Mouse (Mus musculus): Measurements from ENCODE around the gene Olfr1311. TPM values are rescaled to one million over a fixed set of nuclear protein-coding genes. Genes with fewer than 3 reads are reported as not detected.
"Not testable (repeated sequence)": the region's sequence is repeated elsewhere in the genome, so short reads cannot be mapped to it uniquely, and the experiment has no call there.

Olfr1311 gene
- not detected for total RNA-seq (2021)

- intact Hi-C loops (cut with DNase I): no loop called here
- DNase-seq (ENCODE audit: extremely low spot score in 1 of 2, low spot score in 2 of 2): no peak
Observed at GRCm38 (mm10) chr2:112024312-112024711, at the start of gene Olfr1311. Gene Olfr1311 (minus strand): TSS chr2:112024412.

- intact Hi-C loops (cut with DNase I): no loop called here
- DNase-seq (ENCODE audit: extremely low spot score in 1 of 2, low spot score in 2 of 2): no peak
Observed at GRCm38 (mm10) chr2:112050138-112050537, 25.9 kb upstream of the Olfr1311 start, which contains the start of gene Olfr1312. Gene Olfr1312 (minus strand): TSS chr2:112050238.

- DNase-seq (ENCODE audit: extremely low spot score in 1 of 2, low spot score in 2 of 2); intact Hi-C loops (cut with DNase I): not testable (repeated sequence)
Observed at GRCm38 (mm10) chr2:112026971-112027370, 2.8 kb upstream of the Olfr1311 start.

GRCm38 (mm10) chr2:112014900-112015299 is 9.3 kb downstream of the Olfr1311 start:
- intact Hi-C loops (cut with DNase I): no loop called here
- DNase-seq (ENCODE audit: extremely low spot score in 1 of 2, low spot score in 2 of 2): no peak

GRCm38 (mm10) chr2:112012608-112013007 is 11.6 kb downstream of the Olfr1311 start, which contains the start of gene Olfr1310:
Gene Olfr1310 (minus strand): TSS chr2:112012708.
- DNase-seq (ENCODE audit: extremely low spot score in 1 of 2, low spot score in 2 of 2): no peak
- intact Hi-C loops (cut with DNase I): no loop called here

GRCm38 (mm10) chr2:111990181-111990580 is 34.0 kb downstream of the Olfr1311 start, which contains the start of gene Olfr1309:
Gene Olfr1309 (minus strand): TSS chr2:111990281.
- DNase-seq (ENCODE audit: extremely low spot score in 1 of 2, low spot score in 2 of 2): no peak
- intact Hi-C loops (cut with DNase I): no loop called here

Other genes with a start within 250 kb of the Olfr1311 start
- not detected for gene Olfr1302, start 247.0 kb downstream of the Olfr1311 start, total RNA-seq (2021)
- not detected for gene Olfr1303, start 204.1 kb downstream of the Olfr1311 start, total RNA-seq (2021)
- gene Olfr1305, start 147.3 kb downstream of the Olfr1311 start, total RNA-seq (2021): not detected
- not detected for gene Olfr1306, start 108.1 kb downstream of the Olfr1311 start, total RNA-seq (2021)
- under 1 TPM in 1 of 2 experiments, not detected in 1; 0.04 TPM for gene Olfr1307, start 75.0 kb downstream of the Olfr1311 start, total RNA-seq (2021)
- not detected for gene Olfr1308, start 59.5 kb downstream of the Olfr1311 start, total RNA-seq (2021)
- not detected for gene Olfr1309, start 34.1 kb downstream of the Olfr1311 start, total RNA-seq (2021)
- gene Olfr1310, start 11.7 kb downstream of the Olfr1311 start, total RNA-seq (2021): not detected
- gene Olfr1312, start 25.8 kb upstream of the Olfr1311 start, total RNA-seq (2021): not detected
- not detected for gene Olfr1313, start 53.4 kb upstream of the Olfr1311 start, total RNA-seq (2021)
- not detected for gene Olfr1314, start 72.4 kb upstream of the Olfr1311 start, total RNA-seq (2021)
- not detected for gene Olfr1315-ps1, start 91.0 kb upstream of the Olfr1311 start, total RNA-seq (2021)
- gene Olfr1316, start 110.6 kb upstream of the Olfr1311 start, total RNA-seq (2021): not detected
- not detected for gene Olfr1317, start 115.9 kb upstream of the Olfr1311 start, total RNA-seq (2021)
- not detected for gene Olfr1318, start 129.8 kb upstream of the Olfr1311 start, total RNA-seq (2021)
- 10 to 100 TPM; 77.4 to 82.7 TPM for gene Lpcat4, start 215.1 kb upstream of the Olfr1311 start, total RNA-seq (2021)
- gene Nutm1, start 234.9 kb upstream of the Olfr1311 start, total RNA-seq (2021): not detected
- gene Nop10, start 237.5 kb upstream of the Olfr1311 start, total RNA-seq (2021): 10 to 100 TPM; 72.0 to 74.7 TPM
- 10 to 100 TPM; 92.8 to 96.6 TPM for gene Slc12a6, start 241.4 kb upstream of the Olfr1311 start, total RNA-seq (2021)
- 1 to 10 TPM; 1.2 to 3.6 TPM for gene Gm21985, start 241.9 kb upstream of the Olfr1311 start, total RNA-seq (2021)

Data from left cerebral cortex, postnatal 10 days (tissue).